Mouse (Mus musculus) neural tube, embryonic 13.5 days (tissue): Measurements from ENCODE around the gene Mfn2. TPM values are rescaled to one million over a fixed set of nuclear protein-coding genes. Genes with fewer than 3 reads are reported as not detected.
A peak's percentile ranks its signal among the peaks of the same experiment; 100 is the strongest.

Experiments
- ATAC-seq: fragments of 200-750 bp; cut with Nextera tagmentation; 2 replicates; pipeline ENCODE4 v1.8.0; 2017; ENCODE audit warnings: low read depth, mild to moderate bottlenecking, moderate TSS enrichment, moderate library complexity
- H3K27ac ChIP-seq: fragments of 300-500 bp; sonication (generic); replicated peaks from 2 replicates; pipeline ENCODE4 v1.5.1; 2015; ENCODE audit warnings: moderate library complexity, mild to moderate bottlenecking, inconsistent platforms
- H3K27me3 ChIP-seq: fragments of 300-500 bp; sonication (generic); 2 replicates; pipeline ENCODE4 v1.6.1; 2015; ENCODE audit warnings: mild to moderate bottlenecking, inconsistent platforms
- H3K36me3 ChIP-seq: fragments of 300-500 bp; sonication (generic); 2 replicates; pipeline ENCODE4 v1.6.1; 2015; ENCODE audit warnings: mild to moderate bottlenecking, inconsistent platforms
- H3K4me1 ChIP-seq: fragments of 300-500 bp; sonication (generic); replicated peaks from 2 replicates; pipeline ENCODE4 v1.6.1; 2015; ENCODE audit warnings: inconsistent platforms
- H3K4me2 ChIP-seq: fragments of 300-500 bp; sonication (generic); 2 replicates; pipeline ENCODE4 v1.6.1; 2015; ENCODE audit warnings: inconsistent platforms, mild to moderate bottlenecking, moderate library complexity
- H3K4me3 ChIP-seq: fragments of 300-500 bp; sonication (generic); 2 replicates; pipeline ENCODE4 v1.5.1; 2015; ENCODE audit warnings: mild to moderate bottlenecking, inconsistent platforms
- H3K9ac ChIP-seq: fragments of 300-500 bp; sonication (generic); 2 replicates; pipeline ENCODE4 v1.6.1; 2015; ENCODE audit warnings: moderate library complexity, mild to moderate bottlenecking, inconsistent platforms
- H3K9me3 ChIP-seq: fragments of 300-500 bp; sonication (generic); 2 replicates; pipeline ENCODE4 v1.6.1; 2016; ENCODE audit warnings: inconsistent platforms
- WGBS: fragments of 180-500 bp; shearing (Covaris S2); methylation state at CpG from one replicate; pipeline ENCODE4 v1.1.7; 2015; 5-methylcytosine and 5-hydroxymethylcytosine counted together
- polyA plus RNA-seq: library from polyadenylated mRNA; unstranded; fragments of >200 nt; fragmentation: Nextera tagmentation; extraction: Ambion mirVana; gene quantifications from 2 replicates; pipeline ENCODE4 v1.2.1, GENCODE M21; 2015

Mfn2 gene
- polyA plus RNA-seq, result 76.3 and 79.0 TPM in 2 replicates

DNA sequence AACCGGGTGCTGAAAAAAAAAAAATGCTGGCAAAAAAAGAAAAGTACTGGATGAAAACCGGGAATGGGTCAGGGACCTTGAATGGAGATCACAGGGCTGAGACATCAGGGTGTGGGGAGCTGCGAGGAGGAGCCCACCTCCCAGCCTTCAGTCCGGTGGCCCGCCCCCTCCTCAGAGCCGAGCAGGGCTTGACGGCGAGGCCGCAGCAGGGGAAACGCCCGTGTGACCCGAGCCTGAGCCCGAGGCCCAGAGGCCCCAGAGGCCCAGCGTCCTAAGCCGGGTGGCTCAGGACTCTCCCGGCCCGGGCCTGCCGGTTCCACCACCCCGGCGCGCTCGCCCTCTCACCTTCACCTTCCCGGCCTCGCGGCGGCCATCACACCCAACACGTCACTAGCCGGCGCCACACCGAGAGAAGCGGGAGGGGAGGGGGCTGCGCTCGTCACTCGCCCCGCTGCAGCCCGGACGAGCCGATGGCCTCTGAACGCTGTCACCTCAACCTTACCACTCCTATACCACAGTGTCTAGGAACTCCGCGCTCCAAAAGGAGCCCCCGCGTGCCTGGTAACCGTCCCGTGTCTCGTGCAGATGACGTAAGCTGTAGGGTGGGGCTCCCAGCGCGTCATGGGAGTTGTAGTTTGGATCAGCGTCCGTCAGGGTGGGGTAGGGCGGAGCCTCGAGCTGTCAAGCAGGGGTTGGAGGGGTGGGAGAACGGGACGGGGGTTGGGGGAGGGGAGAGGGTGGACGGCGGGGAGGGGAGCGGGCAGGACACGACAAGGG is at the start of gene Mfn2:
Gene Mfn2, minus strand, starts transcription at position 392 of the 777 bp plus-strand sequence.
- Histone ChIP-seq H3K9me3 (no peaks in the 10 kb centered on the region), H3K4me2 (peak within 1 kb of the TSS; percentile 78), H3K27me3 (no peaks in the 10 kb centered on the region), H3K36me3 (peaks cover 29% of the 10 kb centered on the region), H3K4me1 (peaks cover 16% of the 10 kb centered on the region), H3K9ac (peak within 1 kb of the TSS; percentile 87), H3K27ac (peak within 1 kb of the TSS; percentile 90), H3K4me3 (peak within 1 kb of the TSS; percentile 91)
- 1% methylated on average over 52 of the region's 59 CpGs for WGBS
- peak; percentile 94 for ATAC-seq

DNA sequence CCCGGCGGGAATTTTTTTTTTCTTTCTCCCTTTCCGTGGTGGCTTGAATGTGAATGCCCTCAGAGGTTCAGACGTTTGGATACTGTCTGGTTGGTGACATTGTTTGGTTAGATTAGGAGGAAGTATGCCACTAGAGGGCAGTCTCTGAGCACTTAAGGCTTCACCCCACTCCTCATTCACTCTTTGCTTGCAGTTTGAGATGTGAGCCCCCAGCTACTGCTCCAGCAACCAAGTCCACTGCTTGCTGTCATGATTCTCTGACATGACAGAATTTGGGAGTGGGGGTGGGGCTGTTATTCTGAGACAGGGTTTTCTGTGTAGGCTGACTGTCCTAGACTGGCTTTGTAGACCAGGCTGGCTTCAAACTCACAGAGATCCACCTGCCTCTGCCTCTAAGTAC is 49.1 kb upstream of the Mfn2 start:
- ATAC-seq, result no peak
- Histone ChIP-seq H3K4me2 (no peak overlapping the region), H3K9me3 (no peaks in the 10 kb centered on the region), H3K9ac (no peak overlapping the region), H3K27me3 (no peaks in the 10 kb centered on the region), H3K4me3 (no peak overlapping the region), H3K36me3 (peaks cover 23% of the 10 kb centered on the region), H3K4me1 (no peaks in the 10 kb centered on the region), H3K27ac (no peak overlapping the region)
- 15% methylated on average over 4 of the region's 4 CpGs for WGBS

DNA sequence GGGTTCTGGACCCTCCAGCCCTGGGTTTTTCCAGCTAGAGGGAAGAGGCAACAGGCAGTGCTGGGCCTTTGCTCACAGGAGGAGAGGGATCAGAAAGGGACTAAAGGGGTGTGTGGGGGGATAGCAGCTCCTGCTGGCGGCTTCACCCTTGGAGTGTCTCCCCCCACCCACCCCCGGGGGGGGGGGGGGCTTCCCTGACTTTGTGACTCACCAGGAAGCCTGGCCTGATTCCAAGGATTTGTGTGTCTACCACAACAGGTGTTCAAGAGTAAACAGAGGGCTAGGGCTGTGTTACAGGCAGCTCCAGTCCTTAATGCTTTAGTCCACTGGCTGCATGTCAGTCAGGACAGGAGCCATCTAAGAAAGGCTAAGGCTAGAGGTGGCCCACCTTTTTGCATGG is 43.0 kb upstream of the Mfn2 start:
- no peak overlapping the region for H3K4me2 ChIP-seq
- WGBS, result 44% methylated on average over 1 of the region's 2 CpGs
- H3K27ac ChIP-seq, result no peak overlapping the region
- ATAC-seq, result no peak
- H3K9ac ChIP-seq, result no peak overlapping the region
- H3K9me3 ChIP-seq, result no peaks in the 10 kb centered on the region
- peaks cover 78% of the 10 kb centered on the region for H3K36me3 ChIP-seq
- H3K27me3 ChIP-seq, result no peaks in the 10 kb centered on the region
- H3K4me3 ChIP-seq, result no peak overlapping the region
- peaks cover 23% of the 10 kb centered on the region for H3K4me1 ChIP-seq

DNA sequence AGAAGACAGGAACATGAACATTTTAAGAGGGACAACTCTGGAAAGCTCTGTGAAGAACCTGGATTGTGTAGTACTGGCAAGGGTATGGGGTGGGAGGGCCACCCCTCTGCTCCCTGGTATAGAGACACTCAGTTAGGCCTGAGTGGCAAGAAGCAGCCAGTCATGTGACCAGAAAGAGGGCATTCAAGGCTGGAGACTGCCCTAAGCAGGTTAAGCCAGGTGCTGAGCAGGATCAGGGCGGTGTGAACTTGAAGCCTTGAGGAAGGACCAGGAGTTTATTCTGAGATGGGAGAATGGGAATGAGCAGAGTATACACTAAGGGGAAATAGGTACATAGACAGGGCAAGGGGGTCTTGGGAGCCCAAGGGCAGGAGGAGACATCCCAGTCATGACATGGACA is 38.5 kb upstream of the Mfn2 start:
- 100% methylated on average over 1 of the region's 1 CpGs for WGBS
- Histone ChIP-seq H3K9ac (no peak overlapping the region), H3K36me3 (peaks cover 52% of the 10 kb centered on the region), H3K27me3 (no peaks in the 10 kb centered on the region), H3K27ac (no peak overlapping the region), H3K9me3 (no peaks in the 10 kb centered on the region), H3K4me1 (peaks cover 41% of the 10 kb centered on the region), H3K4me2 (peak overlapping the region; percentile 100), H3K4me3 (no peak overlapping the region)
- no peak for ATAC-seq

DNA sequence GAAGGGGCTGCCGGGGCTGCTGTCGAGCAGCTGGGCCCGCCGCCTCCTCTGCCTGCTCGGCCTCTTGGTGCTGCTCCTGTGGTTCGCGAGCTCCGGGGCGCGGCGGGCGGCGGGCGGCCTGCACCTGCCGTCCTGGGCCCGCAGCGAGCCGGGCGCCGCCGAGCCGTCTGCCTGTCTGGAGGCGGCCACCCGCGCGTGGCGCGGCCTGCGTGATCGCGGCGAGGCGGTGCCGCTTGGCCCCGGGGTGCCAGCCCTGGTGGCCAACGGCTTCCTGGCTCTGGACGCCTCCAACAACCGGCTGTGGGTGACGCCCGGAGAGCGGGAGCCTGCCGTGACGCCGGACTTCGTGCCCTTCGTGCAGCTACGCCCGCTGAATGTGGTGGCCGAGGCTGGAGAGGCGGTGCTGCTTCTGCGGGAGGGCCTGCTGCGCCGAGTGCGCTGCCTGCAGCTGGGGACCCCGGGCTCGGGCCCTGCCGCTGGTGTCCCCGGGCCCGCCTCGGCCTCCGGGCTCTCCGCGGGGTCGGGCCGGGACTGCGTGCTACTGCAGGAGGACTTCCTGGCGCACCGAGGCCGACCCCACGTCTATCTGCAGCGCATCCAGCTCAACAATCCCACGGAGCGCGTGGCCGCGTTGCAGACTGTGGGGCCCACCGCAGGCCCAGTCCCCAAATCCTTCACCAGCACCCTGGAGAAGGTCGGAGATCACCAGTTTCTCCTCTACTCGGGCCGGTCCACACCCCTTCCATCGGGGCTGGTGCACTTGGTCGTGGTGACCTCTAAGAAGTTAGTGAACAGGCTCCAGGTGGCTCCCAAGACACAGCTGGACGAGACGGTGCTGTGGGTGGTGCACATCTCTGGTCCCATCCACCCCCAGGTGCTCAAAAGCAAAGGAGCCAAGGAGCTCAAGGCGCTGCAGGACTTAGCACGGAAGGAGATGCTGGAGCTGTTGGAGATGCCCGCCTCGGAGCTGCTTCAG is 36.8 kb upstream of the Mfn2 start:
- 7% methylated on average over 88 of the region's 88 CpGs for WGBS
- H3K9ac ChIP-seq, result peak overlapping the region; percentile 94
- H3K27me3 ChIP-seq, result no peaks in the 10 kb centered on the region
- peak overlapping the region; percentile 79 for H3K27ac ChIP-seq
- no peaks in the 10 kb centered on the region for H3K9me3 ChIP-seq
- H3K4me3 ChIP-seq, result peak overlapping the region; percentile 94
- peak overlapping the region; percentile 100 for H3K4me2 ChIP-seq
- peak; percentile 63 for ATAC-seq
- peaks cover 36% of the 10 kb centered on the region for H3K4me1 ChIP-seq
- H3K36me3 ChIP-seq, result peaks cover 35% of the 10 kb centered on the region

DNA sequence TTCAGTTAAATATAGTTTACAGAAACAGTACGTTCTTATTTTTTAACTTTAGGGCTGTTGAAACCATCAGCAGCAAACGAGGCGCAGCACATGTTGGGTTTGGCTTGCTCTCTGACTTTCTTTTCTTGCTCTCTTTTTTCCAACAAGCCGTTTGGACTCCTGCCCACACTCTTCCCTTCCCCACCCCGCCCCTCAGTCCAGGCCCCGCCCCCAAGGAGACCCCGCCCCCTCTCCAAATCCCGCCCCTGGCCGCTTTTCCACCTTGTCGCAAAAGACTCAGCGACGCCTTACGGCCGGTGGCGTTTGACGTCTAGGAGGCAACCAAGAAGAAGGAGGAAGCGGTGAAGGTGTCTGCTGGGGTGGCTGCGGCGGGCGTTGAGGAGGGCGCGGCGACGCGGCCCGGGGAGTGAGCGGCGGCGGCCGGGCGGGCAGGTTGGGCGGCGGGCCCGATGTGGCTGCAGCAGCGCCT is 36.1 kb upstream of the Mfn2 start, which contains the start of gene 2510039O18Rik:
Gene 2510039O18Rik, plus strand, starts transcription at position 320 of the 469 bp plus-strand sequence.
- Histone ChIP-seq H3K27ac (peak within 1 kb of the TSS; percentile 84), H3K4me1 (peaks cover 38% of the 10 kb centered on the region), H3K4me3 (peak within 1 kb of the TSS; percentile 94), H3K27me3 (no peaks in the 10 kb centered on the region), H3K4me2 (peak within 1 kb of the TSS; percentile 100), H3K36me3 (peaks cover 28% of the 10 kb centered on the region), H3K9me3 (no peaks in the 10 kb centered on the region), H3K9ac (peak within 1 kb of the TSS; percentile 94)
- 1% methylated on average over 33 of the region's 35 CpGs for WGBS
- ATAC-seq, result peak; percentile 54

DNA sequence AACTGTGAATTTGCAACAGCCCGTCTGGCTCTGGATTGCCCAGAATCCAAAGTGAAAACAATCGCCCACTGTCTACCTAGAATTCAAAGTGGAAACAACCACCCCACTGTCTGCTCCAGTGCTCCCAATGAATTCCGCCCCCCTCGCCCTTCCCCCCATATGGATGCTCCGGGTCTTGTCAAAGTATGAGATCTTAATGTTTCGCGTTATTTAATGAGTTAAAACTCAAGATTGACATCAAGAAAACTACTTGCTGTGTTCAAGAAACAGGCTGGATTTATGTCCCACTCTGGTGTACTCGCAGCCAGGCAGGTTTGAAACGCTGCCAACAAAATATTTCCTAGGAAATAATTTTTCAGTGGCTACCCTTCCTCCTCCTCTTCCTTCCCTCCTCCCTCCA is 35.6 kb upstream of the Mfn2 start:
- H3K27ac ChIP-seq, result peak overlapping the region; percentile 84
- H3K9me3 ChIP-seq, result no peaks in the 10 kb centered on the region
- 43% methylated on average over 9 of the region's 9 CpGs for WGBS
- no peaks in the 10 kb centered on the region for H3K27me3 ChIP-seq
- H3K4me3 ChIP-seq, result peak overlapping the region; percentile 94
- peaks cover 23% of the 10 kb centered on the region for H3K36me3 ChIP-seq
- no peak overlapping the region for H3K9ac ChIP-seq
- H3K4me1 ChIP-seq, result peaks cover 38% of the 10 kb centered on the region
- ATAC-seq, result no peak
- peak overlapping the region; percentile 100 for H3K4me2 ChIP-seq

DNA sequence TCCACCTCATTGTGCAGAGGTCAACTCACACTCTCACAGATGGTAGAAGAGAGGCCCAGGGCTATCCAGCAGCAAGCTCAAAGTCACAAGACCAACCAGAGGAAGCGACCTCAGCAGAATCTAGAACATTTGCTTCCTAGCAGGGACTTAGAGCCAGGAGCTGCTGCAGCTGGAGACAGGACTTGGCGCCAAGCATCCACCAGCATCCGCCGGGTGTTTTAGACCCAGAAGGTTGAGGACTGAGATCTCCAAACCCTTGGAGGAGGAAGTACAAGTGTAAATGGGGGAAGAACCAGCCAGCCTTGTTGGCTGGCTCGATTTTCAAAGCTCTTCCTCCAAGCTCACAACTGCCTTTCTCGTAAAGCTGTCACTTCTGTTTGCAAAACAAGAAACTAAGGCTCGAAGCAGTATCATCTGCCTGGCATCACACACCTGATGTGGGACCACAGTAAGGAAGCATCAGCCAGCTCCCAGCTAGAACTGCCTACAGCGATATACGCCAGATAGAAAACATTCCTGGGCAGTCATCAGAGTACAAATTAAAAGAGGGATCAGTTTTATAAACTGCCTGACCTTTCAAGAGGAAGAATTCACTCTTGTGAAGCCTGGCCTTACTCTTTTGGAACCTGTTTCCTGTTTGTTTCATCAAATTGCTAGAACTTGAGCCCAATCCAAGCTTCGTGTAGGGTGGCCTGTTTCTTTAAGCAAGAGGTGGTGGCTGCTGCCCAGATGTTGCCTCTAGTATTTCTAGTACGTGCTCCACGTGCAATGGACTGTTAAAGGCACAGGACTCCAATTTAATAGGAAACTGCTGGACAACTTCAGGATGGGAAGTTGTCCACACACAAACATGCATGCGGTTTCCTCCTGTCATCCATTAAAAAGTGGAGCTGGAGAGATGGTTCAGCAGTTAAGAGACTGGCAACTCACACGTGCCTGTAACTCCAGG is 33.9 kb upstream of the Mfn2 start:
- Histone ChIP-seq H3K36me3 (peaks cover 6% of the 10 kb centered on the region), H3K9ac (no peak overlapping the region), H3K9me3 (no peaks in the 10 kb centered on the region), H3K4me1 (peaks cover 34% of the 10 kb centered on the region), H3K4me2 (no peak overlapping the region), H3K27ac (peak overlapping the region; percentile 84; the same call in 1 of the 2 replicates), H3K27me3 (no peaks in the 10 kb centered on the region), H3K4me3 (no peak overlapping the region)
- 70% methylated on average over 14 of the region's 14 CpGs for WGBS
- no peak for ATAC-seq

DNA sequence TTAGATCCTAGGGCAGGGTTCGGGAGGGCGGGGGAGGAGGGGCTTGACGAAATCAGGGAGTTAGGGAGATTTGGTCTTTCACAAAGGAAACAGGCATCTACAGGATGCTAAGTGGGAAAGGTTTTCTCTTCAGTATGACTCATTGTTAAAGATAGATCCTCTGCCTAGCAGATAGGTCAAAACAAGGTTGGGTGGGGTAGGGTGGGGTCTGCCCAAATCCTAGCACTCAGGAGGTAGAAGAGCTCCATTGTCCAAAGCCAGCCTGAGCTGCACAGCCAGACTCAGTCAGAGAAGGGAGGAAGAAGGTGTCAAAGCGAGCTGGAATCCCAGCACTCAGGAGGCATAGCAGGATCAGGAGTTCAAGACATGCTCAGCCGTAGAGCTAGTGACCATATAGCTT is 33.0 kb upstream of the Mfn2 start:
- WGBS, result 55% methylated on average over 5 of the region's 5 CpGs

DNA sequence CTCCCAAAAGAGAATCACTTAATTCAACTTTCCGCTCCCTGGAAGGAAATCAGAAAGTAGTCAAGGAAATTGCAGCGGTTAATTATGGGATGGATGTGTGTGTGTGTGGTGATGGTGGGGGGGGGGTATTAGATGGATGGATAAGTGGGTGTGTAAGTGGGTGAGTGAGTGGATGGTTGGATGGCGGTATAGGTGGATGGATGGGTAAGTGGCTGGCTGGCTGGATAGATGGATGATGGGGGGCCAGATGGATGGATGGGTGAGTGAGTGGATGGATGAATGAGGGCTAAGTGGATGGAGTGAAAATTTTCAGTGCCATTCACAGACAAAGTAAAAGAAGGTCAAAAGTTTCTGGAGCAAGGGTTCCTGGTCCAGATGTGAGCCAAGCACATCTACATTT is 32.5 kb upstream of the Mfn2 start:
- peak overlapping the region; percentile 88 for H3K4me2 ChIP-seq
- peak overlapping the region; percentile 78 for H3K9ac ChIP-seq
- H3K27ac ChIP-seq, result no peak overlapping the region
- no peak for ATAC-seq
- H3K4me1 ChIP-seq, result peaks cover 20% of the 10 kb centered on the region
- H3K27me3 ChIP-seq, result no peaks in the 10 kb centered on the region
- no peaks in the 10 kb centered on the region for H3K9me3 ChIP-seq
- peak overlapping the region; percentile 61 for H3K4me3 ChIP-seq
- 50% methylated on average over 3 of the region's 3 CpGs for WGBS
- H3K36me3 ChIP-seq, result no peaks in the 10 kb centered on the region

More for the DNA sequence above, 33.0 kb upstream of the Mfn2 start:
- Histone ChIP-seq H3K9me3 (no peaks in the 10 kb centered on the region), H3K4me1 (peaks cover 25% of the 10 kb centered on the region), H3K4me3 (no peak overlapping the region), H3K27me3 (no peaks in the 10 kb centered on the region), H3K36me3 (no peaks in the 10 kb centered on the region), H3K4me2 (no peak overlapping the region), H3K9ac (no peak overlapping the region), H3K27ac (no peak overlapping the region)
- no peak for ATAC-seq

DNA sequence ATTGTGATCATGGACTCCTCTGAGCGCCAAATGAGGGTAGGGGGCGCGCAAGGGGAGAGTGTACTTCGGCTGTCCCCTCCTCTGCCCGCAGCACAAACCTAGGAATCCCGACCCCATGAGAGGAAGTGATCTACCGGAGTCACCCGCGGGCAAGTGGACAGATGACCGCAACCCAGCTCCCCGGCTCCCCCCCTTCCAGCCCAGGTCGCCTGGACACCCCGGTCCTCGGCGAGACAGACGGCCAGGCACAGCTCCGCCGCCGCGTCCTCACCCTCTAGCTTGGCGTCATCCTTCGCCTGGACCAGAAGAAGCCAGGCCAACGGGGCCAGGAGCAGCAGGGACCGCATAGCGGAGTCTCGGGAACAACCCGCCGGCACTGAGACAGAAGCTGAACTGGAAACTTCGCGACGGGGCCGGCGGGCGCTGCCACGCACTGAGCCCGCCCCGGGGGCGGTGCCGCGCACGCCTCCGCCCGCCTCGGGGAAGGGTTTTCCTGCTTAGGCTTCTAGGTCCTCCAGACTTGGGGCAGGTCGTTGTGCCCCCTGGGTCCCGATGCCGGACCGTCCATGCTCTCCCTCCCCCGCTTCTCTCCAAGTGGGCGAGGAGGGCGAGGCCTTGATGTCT is 31.9 kb upstream of the Mfn2 start, which contains the start of gene Plod1:
Gene Plod1, minus strand, starts transcription at position 437 of the 624 bp plus-strand sequence.
- H3K27ac ChIP-seq, result peak within 1 kb of the TSS; percentile 63
- H3K27me3 ChIP-seq, result no peaks in the 10 kb centered on the region
- WGBS, result under 1% methylated on average over 51 of the region's 51 CpGs
- H3K9me3 ChIP-seq, result no peaks in the 10 kb centered on the region
- peak within 1 kb of the TSS; percentile 61 for H3K4me3 ChIP-seq
- H3K36me3 ChIP-seq, result no peaks in the 10 kb centered on the region
- H3K4me1 ChIP-seq, result peaks cover 14% of the 10 kb centered on the region
- peak; percentile 38; the same call in 1 of the 2 replicates for ATAC-seq
- H3K4me2 ChIP-seq, result peak within 1 kb of the TSS; percentile 88
- H3K9ac ChIP-seq, result peak within 1 kb of the TSS; percentile 78
